Mouse (Mus musculus) heart, adult 9 months (tissue): Measurements from ENCODE around the gene Rpl37a.
A peak's percentile ranks its signal among the peaks of the same experiment; 100 is the strongest.

Experiments used
- DNase-seq, 2 experiments: peaks; one replicate each; pipeline ENCODE4 v3.0.0; 2022; ENCODE audit warnings: low spot score in 2 of 2

The Rpl37a gene

GRCm38 (mm10) chr1:72710753-72711653, at the start of gene Rpl37a:
Gene Rpl37a (plus strand): TSS chr1:72711290.
- DNase-seq = peak; percentile 93 to 95

DNA sequence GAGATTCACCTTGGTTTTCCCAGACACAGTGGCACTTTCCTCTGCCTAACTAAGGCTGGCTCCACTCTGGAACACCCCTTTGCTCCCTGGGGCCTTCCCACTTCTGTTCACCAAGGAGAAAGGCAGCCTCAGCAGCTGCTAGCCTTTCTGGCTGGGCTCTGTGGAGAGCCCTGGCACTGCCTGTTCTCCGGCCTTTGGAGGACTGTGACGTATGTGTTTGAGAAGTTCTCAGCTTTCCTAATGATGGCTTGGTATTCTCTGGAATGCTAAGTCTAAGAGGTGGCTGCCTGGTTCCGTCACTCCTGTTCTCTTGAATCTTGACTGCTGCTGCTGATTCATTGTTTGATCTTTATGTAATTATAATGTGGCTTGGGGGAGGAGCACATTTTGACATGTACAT, 38.0 kb upstream of the Rpl37a start:
- no peak for DNase-seq

- DNase-seq = no peak
Measured at GRCm38 (mm10) chr1:72696256-72696655, 14.8 kb upstream of the Rpl37a start.

- DNase-seq = no peak
Measured at GRCm38 (mm10) chr1:72698651-72699050, 12.4 kb upstream of the Rpl37a start.

DNA sequence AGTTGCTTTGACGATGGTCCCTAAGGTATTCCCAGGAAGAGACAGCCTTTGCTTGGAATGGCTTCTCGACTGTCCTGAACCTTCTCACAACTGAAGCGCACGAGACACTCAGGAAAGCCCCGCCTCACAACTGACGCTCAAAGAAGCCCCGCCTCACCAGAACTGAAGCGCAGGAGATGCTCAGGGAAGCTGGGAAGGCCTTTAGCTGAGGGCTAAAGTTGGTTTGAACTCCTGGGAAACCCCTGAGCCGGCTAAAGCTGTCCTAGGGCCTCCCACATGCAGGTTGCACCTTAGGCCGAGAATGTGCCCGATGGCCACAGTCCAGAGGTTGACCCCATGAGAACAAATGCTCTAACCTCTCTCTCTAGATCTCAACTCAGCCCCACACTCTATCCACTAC, 10.6 kb upstream of the Rpl37a start, which contains the start of gene Ankar:
TSS of gene Ankar (minus strand) at position 101 of the 400 bp plus-strand sequence.
- DNase-seq = no peak

GRCm38 (mm10) chr1:72707525-72707924, 3.6 kb upstream of the Rpl37a start:
- no peak for DNase-seq

DNA sequence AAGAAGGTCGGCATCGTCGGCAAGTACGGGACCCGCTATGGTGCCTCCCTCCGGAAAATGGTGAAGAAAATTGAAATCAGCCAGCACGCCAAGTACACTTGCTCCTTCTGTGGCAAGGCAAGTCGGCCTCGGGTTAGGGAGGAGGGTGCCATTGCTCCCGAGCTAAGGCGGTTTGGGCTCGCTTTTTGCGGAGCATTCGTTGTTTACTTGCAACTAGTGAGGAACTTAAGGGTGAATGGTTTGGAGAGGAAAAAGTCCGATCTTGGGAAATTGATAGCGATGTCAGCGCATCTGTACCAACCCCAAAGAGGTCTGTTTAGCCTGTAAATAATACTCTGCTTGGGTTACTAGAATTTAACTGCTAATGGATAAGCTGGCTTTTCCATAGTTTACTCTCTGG, 594 bp downstream of the Rpl37a start:
- DNase-seq = peak in 1 of 2 experiments; percentile 12

DNA sequence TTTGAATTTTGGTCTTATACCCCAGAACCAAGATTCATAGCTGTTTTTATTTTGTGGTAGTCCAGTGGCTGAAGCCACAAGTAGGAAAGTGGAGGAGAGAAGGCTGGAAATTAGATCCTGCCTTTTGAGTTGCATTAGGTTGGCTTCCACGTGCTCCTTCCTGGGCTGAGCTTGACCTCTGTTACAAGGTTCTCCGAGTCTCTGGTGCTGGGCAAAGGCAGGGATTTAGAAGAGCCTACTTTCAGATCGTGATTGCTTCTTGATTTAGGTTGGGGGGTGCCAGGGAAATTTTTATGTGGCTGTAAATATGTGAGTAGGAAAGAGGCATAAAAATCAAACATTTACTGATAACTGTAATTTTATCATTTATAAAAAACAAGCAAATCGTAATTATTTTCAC, 3.5 kb downstream of the Rpl37a start:
- DNase-seq = no peak

- no peak for DNase-seq
Measured at GRCm38 (mm10) chr1:72715065-72715464, 4.0 kb downstream of the Rpl37a start.

DNA sequence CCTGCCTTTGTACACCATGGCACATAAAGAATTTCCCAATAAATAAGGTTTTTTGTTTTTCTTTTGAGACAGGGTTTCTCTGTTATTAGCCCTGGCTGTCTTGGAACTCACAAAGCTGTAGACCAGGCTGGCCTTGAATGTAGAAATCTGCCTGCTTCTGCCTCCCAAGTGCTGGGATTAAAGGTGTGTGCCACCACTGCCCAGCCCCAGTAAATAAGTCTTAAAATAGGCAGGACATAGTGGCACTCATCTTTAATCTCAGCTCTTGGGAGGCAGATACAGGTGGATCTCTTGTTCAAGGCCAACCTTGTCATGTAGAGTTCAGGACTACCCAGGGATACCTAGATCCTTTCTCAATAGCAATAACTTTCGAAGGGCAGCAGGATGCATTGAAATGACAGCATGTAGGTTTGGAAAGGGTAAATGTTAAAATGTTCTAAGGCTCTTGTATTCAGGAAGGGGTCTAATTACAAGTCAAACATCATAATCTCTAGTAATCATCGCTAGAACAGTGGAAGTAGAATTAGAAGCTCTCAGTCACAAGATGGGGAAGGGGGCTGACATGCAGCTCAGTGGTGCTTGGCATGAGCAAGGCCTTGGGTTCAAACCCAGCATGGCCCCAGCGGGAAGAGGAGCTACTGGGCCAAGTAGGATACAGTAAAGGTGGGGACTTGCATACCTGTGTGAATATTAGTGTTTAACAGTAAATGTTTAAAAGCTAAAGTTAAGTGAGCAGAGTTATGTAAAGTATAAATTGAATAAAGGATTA, 4.7 kb downstream of the Rpl37a start:
- no peak for DNase-seq

GRCm38 (mm10) chr1:72716421-72716820, 5.3 kb downstream of the Rpl37a start:
- DNase-seq = no peak

DNA sequence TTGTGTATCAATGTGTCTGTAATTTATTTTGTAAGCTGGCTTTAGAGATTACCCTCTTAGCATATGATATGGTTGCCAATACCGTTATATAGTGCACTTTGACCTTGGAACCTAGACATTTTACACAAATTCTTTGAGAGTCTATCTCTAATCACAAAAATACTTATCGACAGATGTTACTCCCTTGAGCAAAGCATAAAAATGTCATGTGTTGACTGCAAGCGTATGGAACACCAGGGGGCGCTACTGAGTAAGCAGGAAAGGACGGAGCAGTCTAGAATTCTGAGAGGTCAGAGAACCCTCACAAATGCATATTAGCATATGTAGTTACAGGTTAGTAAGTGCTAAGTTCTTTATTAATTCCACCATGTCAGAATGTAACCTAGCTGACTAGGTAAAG, 5.8 kb downstream of the Rpl37a start:
- DNase-seq = peak; percentile 20 to 61

DNA sequence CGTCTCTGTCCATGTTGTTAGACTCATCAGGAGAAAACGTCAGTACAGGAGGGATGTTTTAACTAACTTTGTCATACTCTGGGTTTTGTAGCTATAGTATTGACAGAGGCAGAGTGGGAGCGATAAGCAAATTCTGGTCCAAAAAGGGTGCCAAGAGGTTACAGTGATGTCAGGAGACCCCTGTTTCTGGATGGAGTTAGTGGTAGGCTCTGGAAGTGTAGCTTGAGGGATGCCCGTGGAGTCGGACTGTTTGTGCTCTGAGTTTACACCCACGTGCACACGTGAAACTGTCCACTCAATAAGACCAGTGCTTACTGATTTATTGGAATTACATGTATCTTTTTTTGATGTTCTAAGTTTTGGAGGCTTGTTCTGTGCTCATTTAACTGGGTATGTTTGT, 6.5 kb downstream of the Rpl37a start:
- DNase-seq = no peak

DNA sequence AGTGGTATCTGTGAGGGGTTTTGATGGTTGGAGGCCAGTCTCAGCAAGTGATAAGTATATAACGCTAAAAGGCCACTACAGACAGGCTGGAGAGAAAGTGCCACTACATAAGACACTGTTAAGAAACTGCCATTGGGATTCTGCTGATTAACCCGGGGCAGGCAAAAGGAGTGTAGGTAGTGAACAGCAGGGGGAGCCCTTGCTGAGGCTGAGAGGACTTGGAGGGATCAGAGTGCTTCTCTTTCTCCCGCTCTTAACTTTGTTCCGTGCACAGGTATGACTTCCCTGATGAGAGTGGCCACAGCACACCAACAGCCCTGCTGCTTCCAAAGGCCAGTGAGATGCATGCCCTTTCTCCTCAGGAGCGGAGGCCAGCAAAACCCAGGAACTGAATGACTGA, 7.8 kb downstream of the Rpl37a start:
- DNase-seq = no peak

DNA sequence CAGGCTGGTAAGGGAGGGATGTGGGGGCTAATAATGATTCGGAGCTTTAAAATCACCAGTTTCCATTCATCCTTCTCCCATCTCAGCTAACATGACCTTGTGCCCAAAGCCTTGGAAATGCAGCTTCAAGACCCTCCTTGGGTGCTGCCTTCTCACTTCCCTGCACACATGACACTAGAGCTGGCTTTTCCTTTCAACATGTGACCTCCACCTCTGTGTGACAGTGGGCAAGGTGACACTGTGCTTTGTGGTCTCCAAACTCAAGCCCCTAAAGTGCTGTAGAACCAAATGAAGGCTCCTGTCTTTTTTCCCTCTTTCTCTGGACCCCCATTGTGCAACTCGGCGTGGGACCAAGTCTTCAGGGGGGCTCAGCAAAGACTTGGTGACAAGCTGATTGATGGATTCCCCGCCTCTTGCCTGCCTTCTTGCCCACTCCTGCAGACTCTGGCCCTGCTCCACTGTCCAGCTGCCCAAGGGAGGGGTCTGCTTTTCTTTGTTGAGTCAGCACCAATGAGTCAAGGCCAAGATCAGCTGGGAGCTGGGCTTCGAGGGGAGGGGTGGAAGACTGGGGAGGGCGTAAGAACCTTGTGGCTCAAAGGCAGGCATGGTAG, 9.1 kb downstream of the Rpl37a start:
- DNase-seq = no peak

- no peak for DNase-seq
Measured at GRCm38 (mm10) chr1:72722646-72723045, 11.6 kb downstream of the Rpl37a start.

GRCm38 (mm10) chr1:72724354-72724753, 13.3 kb downstream of the Rpl37a start:
- DNase-seq = no peak

GRCm38 (mm10) chr1:72725941-72726340, 14.9 kb downstream of the Rpl37a start:
- no peak for DNase-seq

GRCm38 (mm10) chr1:72728781-72729180, 17.7 kb downstream of the Rpl37a start:
- DNase-seq = no peak

GRCm38 (mm10) chr1:72730126-72730525, 19.0 kb downstream of the Rpl37a start:
- DNase-seq = no peak

DNA sequence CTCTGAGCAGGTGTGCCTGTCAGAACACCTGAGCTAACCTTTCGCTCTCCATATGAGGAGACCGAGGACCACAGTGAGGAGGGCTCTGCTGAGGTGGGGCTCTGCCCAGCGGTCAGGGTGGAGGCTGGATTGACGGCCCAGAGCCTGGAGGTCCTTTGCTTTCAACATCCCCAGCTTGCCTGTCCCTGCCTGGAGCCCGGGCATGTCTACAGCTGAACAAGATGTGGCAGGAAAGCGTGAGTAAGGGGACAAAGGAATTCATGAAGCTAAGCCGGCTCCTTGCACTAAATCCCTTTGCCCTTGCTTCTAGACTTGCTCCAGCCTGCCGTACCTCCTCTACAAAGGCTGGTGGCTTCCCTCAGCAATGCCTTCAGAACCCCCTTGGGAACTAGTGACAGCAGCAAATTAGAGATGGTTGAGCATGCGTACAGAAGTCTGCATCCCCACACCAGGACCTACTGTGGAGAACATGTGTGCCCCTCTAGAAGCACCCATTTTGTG, 22.2 kb downstream of the Rpl37a start:
- DNase-seq = no peak
